Mouse (Mus musculus) retina, postnatal 7 days (tissue): ENCODE results near the gene Inpp5a.
"Not testable (repeated sequence)": the region's sequence is repeated elsewhere in the genome, so short reads cannot be mapped to it uniquely, and the experiment has no call there.

Experiments used
- DNase-seq: peaks from one replicate; pipeline ENCODE4 v3.0.0-alpha.2; 2012; ENCODE audit warnings: low read depth, low spot score

The Inpp5a gene

GRCm38 (mm10) chr7:139399977-139400685 is 11.2 kb downstream of the Inpp5a start:
- no peak for DNase-seq

GRCm38 (mm10) chr7:139400926-139401325 is 12.0 kb downstream of the Inpp5a start:
- DNase-seq = no peak

GRCm38 (mm10) chr7:139401791-139402190 is 12.9 kb downstream of the Inpp5a start:
- no peak for DNase-seq

- no peak for DNase-seq
Measured at GRCm38 (mm10) chr7:139402721-139403120, 13.8 kb downstream of the Inpp5a start.

- DNase-seq = no peak
Measured at GRCm38 (mm10) chr7:139406581-139406980, 17.7 kb downstream of the Inpp5a start.

GRCm38 (mm10) chr7:139407966-139408365 is 19.1 kb downstream of the Inpp5a start:
- DNase-seq = no peak

GRCm38 (mm10) chr7:139409903-139410302 is 21.0 kb downstream of the Inpp5a start:
- DNase-seq = no peak

- no peak for DNase-seq
Measured at GRCm38 (mm10) chr7:139412223-139412950, 23.5 kb downstream of the Inpp5a start.

- no peak for DNase-seq
Measured at GRCm38 (mm10) chr7:139413400-139413799, 24.5 kb downstream of the Inpp5a start.

- DNase-seq = no peak
Measured at GRCm38 (mm10) chr7:139415616-139416225, 26.8 kb downstream of the Inpp5a start.

GRCm38 (mm10) chr7:139418371-139418770 is 29.5 kb downstream of the Inpp5a start:
- DNase-seq = no peak

GRCm38 (mm10) chr7:139422827-139423226 is 33.9 kb downstream of the Inpp5a start:
- no peak for DNase-seq

- no peak for DNase-seq
Measured at GRCm38 (mm10) chr7:139434095-139434830, 45.4 kb downstream of the Inpp5a start.

GRCm38 (mm10) chr7:139434931-139435330 is 46.0 kb downstream of the Inpp5a start:
- DNase-seq = not testable (repeated sequence)

GRCm38 (mm10) chr7:139435749-139436148 is 46.8 kb downstream of the Inpp5a start:
- DNase-seq = no peak

GRCm38 (mm10) chr7:139436951-139437350 is 48.0 kb downstream of the Inpp5a start:
- DNase-seq = no peak

- DNase-seq = no peak
Measured at GRCm38 (mm10) chr7:139437471-139437870, 48.6 kb downstream of the Inpp5a start.

GRCm38 (mm10) chr7:139437926-139438600 is 49.2 kb downstream of the Inpp5a start:
- no peak for DNase-seq

- no peak for DNase-seq
Measured at GRCm38 (mm10) chr7:139438601-139438945, 49.7 kb downstream of the Inpp5a start.

- no peak for DNase-seq
Measured at GRCm38 (mm10) chr7:139439031-139439430, 50.1 kb downstream of the Inpp5a start.
